Mouse (Mus musculus) midbrain, embryonic 12.5 days (tissue): ENCODE measurements around the gene Omg. TPM values are rescaled to one million over a fixed set of nuclear protein-coding genes. Genes with fewer than 3 reads are reported as not detected.

Source experiments
- ATAC-seq: fragments of 200-750 bp; cut with Nextera tagmentation; 2 replicates; pipeline ENCODE4 v1.8.0; 2017; ENCODE audit warnings: low read depth, moderate TSS enrichment, moderate library complexity; ENCODE audit not compliant: low FRiP score
- H3K27ac ChIP-seq: fragments of 300-500 bp; sonication (generic); replicated peaks from 2 replicates; pipeline ENCODE4 v1.5.1; 2016; ENCODE audit warnings: mild to moderate bottlenecking
- H3K27me3 ChIP-seq: fragments of 300-500 bp; sonication (generic); 2 replicates; pipeline ENCODE4 v1.6.1; 2016; ENCODE audit warnings: mild to moderate bottlenecking
- H3K36me3 ChIP-seq: fragments of 300-500 bp; sonication (generic); 2 replicates; pipeline ENCODE4 v1.6.1; 2016
- H3K4me1 ChIP-seq: fragments of 300-500 bp; sonication (generic); 2 replicates; pipeline ENCODE4 v1.6.1; 2016
- H3K4me2 ChIP-seq: fragments of 300-500 bp; sonication (generic); replicated peaks from 2 replicates; pipeline ENCODE4 v1.6.1; 2016; ENCODE audit warnings: mild to moderate bottlenecking, moderate library complexity
- H3K4me3 ChIP-seq: fragments of 300-500 bp; sonication (generic); 2 replicates; pipeline ENCODE4 v1.5.1; 2016; ENCODE audit warnings: mild to moderate bottlenecking
- H3K9ac ChIP-seq: fragments of 300-500 bp; sonication (generic); replicated peaks from 2 replicates; pipeline ENCODE4 v1.6.1; 2016; ENCODE audit warnings: mild to moderate bottlenecking, moderate library complexity
- H3K9me3 ChIP-seq: fragments of 300-500 bp; sonication (generic); 2 replicates; pipeline ENCODE4 v1.6.1; 2016; ENCODE audit warnings: mild to moderate bottlenecking
- WGBS: fragments of 180-500 bp; shearing (Covaris S2); methylation state at CpG from one replicate; pipeline ENCODE4 v1.1.7; 2016; 5-methylcytosine and 5-hydroxymethylcytosine counted together
- polyA plus RNA-seq: library from polyadenylated mRNA; unstranded; fragments of >200 nt; fragmentation: Nextera tagmentation; extraction: Ambion mirVana; gene quantifications from 2 replicates; pipeline ENCODE4 v1.2.1, GENCODE M21; 2016

Omg gene
- polyA plus RNA-seq, 1 experiment from 2014 or later: 1.7 TPM

DNA sequence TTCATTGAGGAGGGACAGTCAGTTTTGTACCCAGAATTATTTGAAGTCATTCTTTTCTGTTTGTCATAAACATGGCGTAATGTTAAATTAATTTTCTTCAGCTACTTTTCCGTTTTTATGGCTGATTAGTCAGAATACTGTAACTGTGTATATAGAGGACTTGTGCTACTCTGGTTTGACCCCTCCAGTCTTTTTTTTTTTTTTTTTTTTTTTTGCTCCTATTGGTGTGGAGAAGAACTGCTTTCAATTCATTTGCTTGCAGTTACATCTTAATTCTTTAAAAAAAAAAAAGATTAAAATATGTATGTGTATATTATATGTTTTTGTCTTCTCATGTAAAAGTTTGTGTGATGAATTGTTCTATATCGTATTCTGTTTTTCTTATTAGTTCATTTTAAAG, 8.1 kb upstream of the Omg start:
- Histone ChIP-seq H3K4me3 (no peak overlapping the region), H3K36me3 (no peaks in the 10 kb centered on the region), H3K4me2 (no peak overlapping the region), H3K4me1 (no peaks in the 10 kb centered on the region), H3K9ac (no peak overlapping the region), H3K9me3 (no peaks in the 10 kb centered on the region), H3K27ac (no peak overlapping the region), H3K27me3 (no peaks in the 10 kb centered on the region)
- 95% methylated on average over 3 of the region's 3 CpGs for WGBS
- no peak for ATAC-seq

- no peaks in the 10 kb centered on the region for H3K27me3 ChIP-seq
- H3K27ac ChIP-seq: no peak overlapping the region
- no peak overlapping the region for H3K4me2 ChIP-seq
- no peak overlapping the region for H3K9ac ChIP-seq
- no peaks in the 10 kb centered on the region for H3K36me3 ChIP-seq
- 78% methylated on average over 7 of the region's 7 CpGs for WGBS
- no peaks in the 10 kb centered on the region for H3K9me3 ChIP-seq
- no peak for ATAC-seq
- H3K4me1 ChIP-seq: peaks cover 18% of the 10 kb centered on the region
- H3K4me3 ChIP-seq: no peak overlapping the region
Measured at GRCm38 (mm10) chr11:79504506-79504905, 622 bp upstream of the Omg start.

- Histone ChIP-seq H3K9ac (no peak overlapping the region), H3K4me1 (peaks cover 18% of the 10 kb centered on the region), H3K9me3 (no peaks in the 10 kb centered on the region), H3K4me2 (peak overlapping the region; percentile 29), H3K4me3 (no peak overlapping the region), H3K27me3 (no peaks in the 10 kb centered on the region), H3K36me3 (no peaks in the 10 kb centered on the region), H3K27ac (0 out of 2 replicates have a peak overlapping the region, but pooled peaks have one; percentile 27)
- 11% methylated on average over 2 of the region's 2 CpGs for WGBS
- ATAC-seq: no peak
Measured at GRCm38 (mm10) chr11:79502917-79503316, 967 bp downstream of the Omg start.

- 71% methylated on average over 10 of the region's 10 CpGs for WGBS
- Histone ChIP-seq H3K4me1 (peaks cover 10% of the 10 kb centered on the region; the same call in 1 of the 2 replicates), H3K9me3 (no peaks in the 10 kb centered on the region), H3K4me3 (no peak overlapping the region), H3K36me3 (peaks cover 11% of the 10 kb centered on the region; the same call in 1 of the 2 replicates), H3K27me3 (no peaks in the 10 kb centered on the region), H3K27ac (no peak overlapping the region), H3K4me2 (no peak overlapping the region), H3K9ac (no peak overlapping the region)
- ATAC-seq: no peak
Measured at GRCm38 (mm10) chr11:79494976-79495800, 8.7 kb downstream of the Omg start.

GRCm38 (mm10) chr11:79484721-79485120, 19.2 kb downstream of the Omg start:
- Histone ChIP-seq H3K36me3 (peaks cover 25% of the 10 kb centered on the region), H3K4me1 (no peaks in the 10 kb centered on the region), H3K4me2 (no peak overlapping the region), H3K9me3 (no peaks in the 10 kb centered on the region), H3K9ac (no peak overlapping the region), H3K27ac (no peak overlapping the region), H3K27me3 (no peaks in the 10 kb centered on the region), H3K4me3 (no peak overlapping the region)
- no peak for ATAC-seq

DNA sequence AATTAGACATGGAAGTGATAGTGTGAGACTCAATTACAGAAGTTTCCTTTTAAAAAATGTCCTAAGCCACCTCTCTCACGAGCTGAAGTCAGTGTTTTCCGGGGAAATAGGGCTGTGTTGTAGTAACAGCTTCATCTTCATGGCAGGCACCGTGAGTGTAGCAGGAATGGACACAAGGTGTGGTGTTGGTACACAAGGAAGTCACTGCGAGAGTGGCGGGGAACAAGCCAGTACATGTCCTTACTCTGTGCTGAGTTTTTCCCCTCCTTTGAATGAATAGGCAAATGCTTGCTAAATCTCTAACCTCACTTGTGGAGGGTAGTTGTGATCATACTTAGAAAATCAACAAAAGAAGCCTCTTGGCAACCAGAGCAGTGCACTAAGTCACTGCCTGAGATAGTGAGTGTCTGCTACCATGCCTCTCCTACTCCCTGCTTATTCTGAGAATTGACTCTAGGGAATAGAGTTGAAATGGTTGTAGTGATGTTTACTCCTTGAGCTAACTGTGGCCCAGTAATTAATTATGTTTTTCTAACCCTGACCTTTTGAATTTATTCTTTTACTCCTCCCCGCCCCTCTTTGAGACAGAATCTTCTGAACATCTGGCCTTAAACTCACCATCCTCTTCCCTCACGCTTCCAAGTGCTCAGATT, 19.9 kb downstream of the Omg start:
- H3K4me1 ChIP-seq: no peaks in the 10 kb centered on the region
- no peak for ATAC-seq
- H3K4me2 ChIP-seq: no peak overlapping the region
- no peaks in the 10 kb centered on the region for H3K9me3 ChIP-seq
- 90% methylated on average over 7 of the region's 7 CpGs for WGBS
- H3K4me3 ChIP-seq: no peak overlapping the region
- no peak overlapping the region for H3K9ac ChIP-seq
- no peak overlapping the region for H3K27ac ChIP-seq
- H3K27me3 ChIP-seq: no peaks in the 10 kb centered on the region
- peaks cover 25% of the 10 kb centered on the region for H3K36me3 ChIP-seq

GRCm38 (mm10) chr11:79483392-79483791, 20.5 kb downstream of the Omg start:
- Histone ChIP-seq H3K4me1 (no peaks in the 10 kb centered on the region), H3K36me3 (peaks cover 29% of the 10 kb centered on the region), H3K27ac (no peak overlapping the region), H3K4me2 (no peak overlapping the region), H3K4me3 (no peak overlapping the region), H3K27me3 (no peaks in the 10 kb centered on the region), H3K9me3 (no peaks in the 10 kb centered on the region), H3K9ac (no peak overlapping the region)
- 77% methylated on average over 6 of the region's 6 CpGs for WGBS
- no peak for ATAC-seq

DNA sequence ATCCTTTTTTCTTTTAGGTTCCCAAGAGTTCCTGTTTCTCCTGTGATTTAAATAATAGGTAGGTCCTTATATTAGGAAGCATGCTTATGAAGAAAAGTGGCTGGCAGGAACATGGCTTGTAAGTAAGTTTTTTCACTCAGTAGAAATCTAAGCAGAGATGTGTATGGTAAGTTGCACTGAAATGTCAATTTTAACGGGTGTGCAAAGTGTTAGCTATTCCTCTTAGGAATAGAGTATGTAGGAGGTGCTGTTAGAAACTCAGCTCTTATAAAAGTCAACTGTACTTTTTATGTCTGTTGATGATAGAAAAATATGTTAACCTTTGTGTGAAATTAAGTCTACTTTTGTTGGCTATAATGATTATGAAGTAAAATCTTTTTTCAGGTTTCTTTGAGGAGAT, 35.8 kb downstream of the Omg start:
- Histone ChIP-seq H3K9ac (no peak overlapping the region), H3K4me1 (no peaks in the 10 kb centered on the region), H3K27ac (no peak overlapping the region), H3K4me3 (no peak overlapping the region), H3K27me3 (no peaks in the 10 kb centered on the region), H3K36me3 (peaks cover 51% of the 10 kb centered on the region), H3K9me3 (no peaks in the 10 kb centered on the region), H3K4me2 (no peak overlapping the region)
- ATAC-seq: no peak
- WGBS: 83% methylated on average over 1 of the region's 1 CpGs

DNA sequence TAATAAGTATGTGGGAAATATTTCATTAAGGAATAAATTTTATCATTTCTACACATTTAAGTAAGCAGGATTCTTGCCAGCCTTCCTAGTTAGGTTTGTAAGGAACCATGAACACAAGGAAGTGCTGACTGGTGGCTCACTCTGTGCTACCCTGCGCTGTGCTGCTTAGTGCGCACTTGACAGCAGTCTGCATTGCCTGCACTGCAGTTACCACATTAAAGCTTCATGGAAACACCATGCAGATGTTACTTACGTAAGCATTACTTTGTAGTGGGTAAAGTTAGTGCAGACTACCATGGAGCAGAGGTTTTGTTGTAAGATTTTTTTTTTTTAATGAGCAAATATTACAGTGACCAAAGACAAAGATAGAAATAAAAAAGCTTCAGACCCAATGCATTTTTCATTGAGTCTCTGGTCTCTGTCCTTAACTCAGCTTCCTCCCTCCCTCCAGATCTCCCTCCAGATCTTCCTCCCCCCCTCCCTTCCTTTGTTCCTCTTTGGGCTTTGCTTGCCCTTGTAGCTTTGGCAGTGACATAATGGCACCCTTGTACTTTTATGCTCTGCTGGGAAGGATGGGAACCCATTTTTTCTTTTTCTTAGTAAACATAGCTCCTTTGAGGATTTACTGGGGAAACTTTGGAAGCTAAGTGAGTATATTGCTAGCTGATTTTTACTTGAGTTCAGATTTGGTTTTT, 43.0 kb downstream of the Omg start:
- peaks cover 50% of the 10 kb centered on the region for H3K36me3 ChIP-seq
- no peaks in the 10 kb centered on the region for H3K9me3 ChIP-seq
- H3K27me3 ChIP-seq: no peaks in the 10 kb centered on the region
- H3K27ac ChIP-seq: no peak overlapping the region
- ATAC-seq: no peak
- no peak overlapping the region for H3K4me3 ChIP-seq
- no peak overlapping the region for H3K4me2 ChIP-seq
- no peaks in the 10 kb centered on the region for H3K4me1 ChIP-seq
- 88% methylated on average over 3 of the region's 3 CpGs for WGBS
- H3K9ac ChIP-seq: no peak overlapping the region

DNA sequence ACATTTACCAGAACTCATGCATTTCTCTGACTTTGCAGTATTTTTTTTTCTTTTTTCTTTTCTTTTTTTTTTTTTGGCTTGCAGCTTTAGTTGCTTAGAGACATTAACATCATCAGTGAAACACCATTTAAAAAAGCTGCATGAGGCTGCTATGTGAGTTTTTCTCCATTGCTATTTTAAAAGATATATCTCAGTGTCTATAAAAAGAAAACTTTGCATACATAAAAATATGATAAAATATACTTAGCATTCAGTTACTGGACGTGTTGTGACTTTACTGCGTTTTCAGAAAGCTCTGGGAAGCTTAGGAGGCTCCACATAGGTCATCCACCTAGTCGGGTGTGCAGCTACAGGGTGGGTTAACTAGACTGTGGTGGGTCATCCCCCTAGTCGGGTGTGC, 44.0 kb downstream of the Omg start:
- H3K9me3 ChIP-seq: no peaks in the 10 kb centered on the region
- H3K9ac ChIP-seq: no peak overlapping the region
- H3K4me2 ChIP-seq: no peak overlapping the region
- no peak overlapping the region for H3K27ac ChIP-seq
- no peak overlapping the region for H3K4me3 ChIP-seq
- no peaks in the 10 kb centered on the region for H3K27me3 ChIP-seq
- ATAC-seq: no peak
- WGBS: 94% methylated on average over 4 of the region's 4 CpGs
- H3K36me3 ChIP-seq: peaks cover 47% of the 10 kb centered on the region
- H3K4me1 ChIP-seq: no peaks in the 10 kb centered on the region

DNA sequence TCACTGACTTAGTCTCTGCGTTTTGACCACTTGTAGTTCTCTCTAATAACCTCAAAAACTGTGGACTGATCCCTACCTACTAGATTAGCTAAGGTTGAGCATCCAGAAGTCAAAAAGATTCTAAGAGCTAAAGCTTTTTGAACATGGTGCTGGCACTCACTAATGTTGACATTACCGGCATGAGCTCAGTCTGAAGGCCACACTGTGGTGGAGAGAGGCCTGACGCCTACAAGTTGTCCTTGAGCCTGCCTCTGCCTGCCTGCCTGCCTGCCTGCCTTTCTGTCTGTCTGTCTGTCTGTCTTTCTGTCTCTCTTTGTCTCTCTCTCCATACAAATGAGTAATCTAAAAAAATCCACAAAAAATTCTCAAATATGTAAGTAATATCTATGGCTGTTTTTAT, 46.0 kb downstream of the Omg start:
- Histone ChIP-seq H3K9ac (no peak overlapping the region), H3K27ac (no peak overlapping the region), H3K36me3 (peaks cover 53% of the 10 kb centered on the region), H3K4me2 (no peak overlapping the region), H3K4me3 (no peak overlapping the region), H3K27me3 (no peaks in the 10 kb centered on the region), H3K9me3 (no peaks in the 10 kb centered on the region), H3K4me1 (no peaks in the 10 kb centered on the region)
- WGBS: 79% methylated on average over 3 of the region's 3 CpGs
- ATAC-seq: no peak

GRCm38 (mm10) chr11:79452966-79453365, 50.9 kb downstream of the Omg start:
- Histone ChIP-seq H3K36me3 (peaks cover 61% of the 10 kb centered on the region), H3K4me2 (no peak overlapping the region), H3K4me3 (no peak overlapping the region), H3K9ac (no peak overlapping the region), H3K27me3 (no peaks in the 10 kb centered on the region), H3K9me3 (no peaks in the 10 kb centered on the region), H3K4me1 (no peaks in the 10 kb centered on the region), H3K27ac (no peak overlapping the region)
- no peak for ATAC-seq
